Mouse (Mus musculus) adrenal gland, postnatal 25 days (tissue): Measurements from ENCODE around the gene Cpped1. TPM values are rescaled to one million over a fixed set of nuclear protein-coding genes. Genes with fewer than 3 reads are reported as not detected.

ENCODE experiments used
- DNase-seq: peaks from one replicate; pipeline ENCODE4 v3.0.0; 2021; ENCODE audit warnings: mixed read lengths
- total RNA-seq: library from RNA; stranded (reverse); gene quantifications from 2 replicates; pipeline ENCODE4 v1.2.3, GENCODE M21; 2021

Gene Cpped1
- total RNA-seq, 1 experiment from 2014 or later: 50.3 TPM

DNA sequence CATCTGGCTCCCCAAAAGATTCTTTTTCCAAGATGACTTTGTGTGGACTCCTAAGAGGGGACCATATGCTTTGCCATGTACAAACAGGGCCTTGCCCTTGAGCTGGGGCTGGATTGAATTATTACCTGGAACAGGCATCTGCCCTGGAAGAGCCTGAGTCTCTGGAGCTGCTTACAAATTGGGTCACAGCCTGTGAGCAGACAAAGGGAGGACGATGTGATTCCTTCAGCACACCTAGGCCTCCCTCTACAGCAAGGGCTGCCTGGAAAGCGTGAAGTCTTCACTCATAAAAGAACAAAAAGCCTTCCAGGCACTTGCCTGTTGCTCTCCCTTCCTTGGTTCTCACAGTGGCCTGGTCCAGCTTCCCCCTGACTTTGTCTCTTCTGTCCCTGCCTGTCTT, 136.9 kb downstream of the Cpped1 start:
- no peak for DNase-seq

DNA sequence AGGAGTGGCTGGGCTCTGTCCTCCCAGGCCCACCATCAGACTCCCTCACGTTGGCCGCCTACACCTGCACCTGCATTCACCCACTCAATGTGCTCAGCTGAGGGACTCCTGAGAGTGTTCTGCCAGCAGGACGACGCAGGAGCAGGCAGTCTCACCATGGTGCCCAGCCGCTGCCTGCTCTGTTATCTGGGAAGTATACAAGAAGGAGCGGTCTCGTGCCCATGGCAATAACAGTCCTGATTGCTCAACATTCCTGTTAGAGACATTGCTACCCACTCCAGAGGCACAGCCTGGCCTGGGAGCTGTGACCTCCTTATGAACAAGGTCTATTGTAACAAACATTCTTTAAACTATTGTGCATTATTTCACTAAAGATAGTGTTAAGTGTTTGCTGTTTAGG, 151.3 kb downstream of the Cpped1 start:
- DNase-seq: no peak

DNA sequence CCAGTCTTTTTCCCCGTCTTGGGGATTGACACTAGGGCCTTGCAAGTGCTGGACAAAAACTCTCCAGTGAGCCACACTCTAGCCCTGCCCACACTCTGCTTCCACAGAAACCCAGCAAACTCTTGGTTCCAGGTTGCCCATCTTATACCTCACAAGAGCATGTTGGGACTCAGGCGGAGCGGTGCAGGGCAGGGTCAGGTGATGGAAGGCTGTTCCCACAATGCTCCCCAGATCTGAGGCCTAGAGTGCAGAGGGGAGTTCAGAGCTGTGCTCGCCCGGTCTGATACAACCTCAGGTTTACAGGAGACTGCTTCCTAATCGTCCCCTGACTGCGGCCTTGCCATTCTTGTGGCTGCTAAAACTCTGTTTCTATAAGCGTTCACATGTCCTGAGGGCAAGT, 151.8 kb downstream of the Cpped1 start:
- no peak for DNase-seq

DNA sequence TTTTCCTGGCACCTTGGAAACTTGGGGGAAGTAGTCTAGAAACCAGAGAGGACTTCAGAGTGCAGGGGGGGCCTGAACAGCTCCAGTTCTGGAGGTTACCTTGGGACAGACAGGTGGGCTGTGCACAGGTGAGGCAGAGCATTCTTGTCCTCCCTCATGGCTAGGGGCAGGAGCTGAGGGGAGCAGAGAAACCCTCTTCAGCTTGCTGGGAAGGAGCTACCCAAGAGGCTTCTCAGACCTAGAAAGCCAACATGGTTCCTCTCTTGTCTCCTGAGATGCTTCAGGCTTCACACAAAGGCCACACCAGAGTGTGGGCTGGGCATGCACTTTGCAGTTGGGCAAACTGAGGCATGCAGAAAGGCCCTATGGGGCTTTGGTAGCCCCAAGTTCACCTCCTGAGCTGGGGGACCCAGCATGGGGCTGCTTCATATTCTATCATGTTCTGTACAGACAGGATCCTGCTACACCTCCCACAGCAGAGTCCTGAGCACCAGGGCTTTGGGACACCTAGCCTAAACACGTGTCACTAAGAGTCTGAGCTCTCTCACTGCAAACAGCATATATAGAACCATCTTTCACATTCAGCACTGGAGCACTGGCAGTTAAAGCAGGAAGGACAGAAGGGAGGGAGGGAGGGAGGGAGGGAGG, 152.5 kb downstream of the Cpped1 start:
- no peak for DNase-seq

DNA sequence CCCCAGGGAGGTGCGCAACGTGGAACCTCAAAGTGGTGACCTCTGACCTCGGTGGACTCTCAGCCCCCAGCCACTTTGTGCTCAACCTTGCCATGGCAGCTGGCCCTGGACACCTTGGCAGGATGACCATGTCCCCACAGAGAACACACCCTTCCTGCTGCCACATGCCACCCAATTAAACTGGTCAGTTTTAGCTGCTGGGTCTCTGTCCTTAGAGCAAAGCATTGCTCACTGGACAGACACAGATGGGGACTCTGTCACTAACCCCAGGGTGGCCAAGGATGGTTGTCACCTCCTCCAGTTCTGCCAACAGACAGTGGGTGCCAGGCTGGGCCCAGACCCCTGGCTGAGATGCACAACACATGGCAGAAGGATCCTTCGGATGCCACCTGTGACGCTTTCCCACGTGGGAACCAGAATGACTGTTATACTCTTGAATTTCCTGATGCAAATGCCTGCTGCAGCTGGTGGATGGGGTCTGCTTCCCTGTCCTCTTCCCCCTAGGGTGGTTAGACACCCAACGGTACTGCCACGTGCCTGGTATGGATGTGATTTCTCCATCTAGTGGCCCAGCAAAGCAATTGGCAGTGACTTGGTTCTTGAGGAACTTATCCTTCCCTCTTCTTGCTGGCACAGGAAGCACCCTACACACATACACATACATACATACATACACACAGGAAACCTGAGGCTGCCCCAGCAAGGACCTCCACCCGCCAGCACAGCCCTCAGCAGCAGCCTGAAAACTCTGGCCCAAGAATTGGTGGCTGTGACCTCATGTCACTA, 153.8 kb downstream of the Cpped1 start:
- no peak for DNase-seq

DNA sequence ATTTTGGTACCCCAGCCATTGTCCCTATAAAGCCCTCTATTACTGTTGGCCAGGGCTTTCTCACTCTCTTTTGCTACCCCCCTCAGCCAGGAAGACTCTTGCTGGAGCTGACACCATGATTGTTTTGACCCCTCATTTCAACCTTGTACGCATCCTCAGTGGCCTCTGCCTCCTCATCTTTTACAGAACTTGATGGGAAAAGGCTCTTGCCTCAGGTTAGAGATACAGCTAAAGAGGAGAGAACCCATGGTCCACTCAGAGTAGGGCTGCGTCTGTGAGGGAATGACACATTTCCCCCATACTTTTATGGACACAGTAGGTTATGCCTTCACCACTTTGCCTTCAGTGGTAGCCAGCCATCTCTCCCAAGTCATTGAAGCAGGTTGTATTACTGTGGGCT, 155.1 kb downstream of the Cpped1 start:
- no peak for DNase-seq

Other genes starting within 250 kb of the Cpped1 start
- gene Shisa9, start 74.7 kb upstream of the Cpped1 start, total RNA-seq: 2.0 and 4.0 TPM in 2 replicates